Mouse (Mus musculus) c-Kit-positive CD71-positive TER-119-positive erythroid progenitor cells, embryonic 14.5 days (primary cell): ENCODE measurements around the gene Plaur.
A peak's percentile ranks its signal among the peaks of the same experiment; 100 is the strongest.
"Not testable (repeated sequence)": the region's sequence is repeated elsewhere in the genome, so short reads cannot be mapped to it uniquely, and the experiment has no call there.

Source experiments
- DNase-seq: peaks from one replicate; pipeline ENCODE4 v3.0.0-alpha.2; 2013; ENCODE audit warnings: low spot score

Plaur gene

DNA sequence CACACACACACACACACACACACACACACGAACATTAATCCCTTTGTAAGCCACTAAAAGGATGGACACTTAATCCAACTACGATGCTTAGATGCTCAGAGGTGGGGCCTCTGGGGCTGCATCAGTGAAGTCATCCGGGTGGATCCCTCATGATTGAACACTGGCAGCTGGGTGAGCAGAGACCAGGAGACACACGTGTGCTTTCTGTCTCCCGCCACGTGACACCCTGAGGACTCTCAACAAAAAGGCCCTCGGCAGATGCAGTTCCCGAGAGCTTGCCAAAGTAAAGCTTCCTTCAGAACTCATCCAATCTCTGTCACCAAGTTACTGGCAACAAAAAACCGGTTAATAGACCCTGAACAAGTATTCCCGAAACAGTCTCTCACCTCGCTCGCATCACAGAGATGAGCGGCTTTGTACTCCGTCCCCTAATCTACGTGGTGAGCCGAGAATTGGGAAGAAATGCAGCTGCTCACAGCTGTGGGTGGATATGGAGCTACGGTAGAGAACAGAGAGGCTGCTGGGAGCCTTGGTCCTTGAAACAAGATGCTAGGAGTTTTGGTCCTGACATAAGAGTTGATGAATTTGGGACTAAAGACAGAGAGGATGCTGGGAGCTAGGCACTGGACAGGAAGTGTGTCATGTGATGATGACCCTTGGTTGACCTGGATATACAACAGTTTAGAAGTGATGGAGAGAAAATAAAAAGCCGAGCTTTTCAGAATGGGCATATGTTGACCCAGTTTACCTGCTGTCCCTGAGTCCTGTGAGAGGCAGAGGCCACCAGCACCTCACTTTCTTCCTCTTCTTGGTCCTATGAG is 18.0 kb downstream of the Plaur start:
- no peak for DNase-seq

DNA sequence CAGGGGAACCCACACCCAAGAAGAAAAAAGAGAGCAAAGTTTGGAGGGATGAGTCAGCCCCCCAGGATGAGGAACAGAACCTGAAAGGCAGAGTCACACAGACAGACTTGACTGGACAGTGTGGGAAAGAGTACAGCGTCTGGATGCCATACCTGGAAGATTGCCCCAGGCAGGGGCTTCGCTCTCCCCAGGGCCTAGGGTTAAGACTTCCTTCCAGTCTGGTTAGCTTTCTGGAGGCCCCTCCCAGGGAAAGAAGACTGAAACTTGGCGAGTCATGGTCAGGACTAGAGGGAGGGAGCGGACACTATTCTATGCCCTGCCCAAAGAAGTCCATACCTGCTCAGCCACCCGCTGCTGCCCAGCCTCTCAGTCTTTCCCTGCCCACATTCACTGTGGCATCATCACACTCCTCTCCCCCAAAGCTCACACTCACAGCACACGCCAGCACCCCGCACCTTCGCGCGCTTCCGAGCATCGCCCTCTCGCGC is 18.7 kb downstream of the Plaur start:
- no peak for DNase-seq

DNA sequence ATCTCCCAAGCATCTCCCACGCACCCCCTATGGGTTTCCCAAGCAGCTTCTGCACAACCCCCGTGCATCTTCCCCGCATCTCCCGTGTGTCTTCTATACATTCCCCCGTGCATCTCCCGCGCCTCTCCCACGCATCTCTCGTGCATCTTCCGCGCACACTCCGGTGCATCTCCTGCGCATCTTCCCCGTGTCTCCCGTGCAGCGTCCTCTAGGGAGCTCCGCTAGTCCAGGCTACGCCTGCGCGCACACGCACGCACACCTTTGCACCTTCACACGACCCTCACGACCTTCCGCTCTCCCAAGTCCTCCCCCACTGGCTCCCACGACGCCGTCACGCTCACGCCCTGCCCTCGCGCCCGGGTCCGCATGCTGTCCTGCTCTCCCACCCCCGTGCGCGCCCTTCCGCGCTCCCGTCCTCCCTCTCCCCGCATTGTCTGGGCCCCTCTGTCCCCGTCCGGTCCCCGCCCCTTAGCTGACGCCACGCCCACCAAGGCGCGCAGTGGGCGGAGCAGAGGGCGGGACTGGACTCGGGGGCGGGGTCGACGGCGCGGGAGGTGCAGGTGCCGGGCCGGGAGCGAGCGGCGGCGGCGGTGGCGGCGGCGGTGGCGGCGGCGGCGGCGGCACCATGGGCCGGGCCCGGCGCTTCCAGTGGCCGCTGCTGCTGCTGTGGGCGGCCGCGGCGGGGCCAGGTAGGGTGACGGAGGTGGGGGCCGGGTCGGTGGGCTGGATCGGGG is 19.4 kb downstream of the Plaur start, which contains the start of gene Cadm4:
Gene Cadm4 (plus strand): TSS at position 550 of the 734 bp plus-strand sequence.
- DNase-seq = peak; percentile 63

DNA sequence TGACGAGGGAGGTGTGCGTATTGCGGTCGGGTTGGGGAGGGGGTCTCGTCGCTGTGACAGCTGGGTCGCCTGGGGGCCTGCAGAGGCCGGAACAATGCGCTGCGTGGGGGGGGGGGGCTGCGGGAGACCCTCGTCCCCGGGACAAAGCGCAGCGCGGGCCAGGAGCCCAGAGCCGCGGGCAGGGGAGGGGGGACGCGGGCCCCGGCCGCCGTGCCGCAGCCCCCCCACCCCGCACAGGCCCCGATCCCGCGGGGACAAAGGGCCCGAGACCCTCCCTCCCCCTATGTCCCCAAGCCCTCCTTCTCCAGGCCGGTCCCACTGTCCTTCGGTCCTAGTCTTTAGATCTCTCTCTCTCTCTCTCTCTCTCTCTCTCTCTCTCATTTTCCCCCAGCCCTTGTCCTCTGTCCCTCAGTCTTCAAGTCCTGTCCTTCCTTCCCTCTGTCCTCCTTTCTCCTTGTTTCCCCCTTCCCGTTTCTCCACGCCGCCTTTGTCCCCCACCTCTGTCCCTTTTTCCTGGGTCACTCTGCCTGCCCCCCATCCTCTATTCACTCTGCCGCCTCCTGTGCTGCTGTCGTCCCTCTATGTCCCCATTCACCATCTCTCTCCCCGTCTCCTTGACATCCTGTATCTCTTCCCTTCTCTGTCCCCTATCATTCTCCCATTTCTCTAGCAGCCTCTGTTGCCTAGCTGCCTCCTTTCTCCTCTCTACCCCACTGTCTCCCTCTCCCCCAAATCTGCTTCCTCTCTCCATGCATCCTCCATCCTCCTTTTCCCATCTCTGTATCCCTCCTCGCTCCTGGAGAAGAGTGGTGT is 20.1 kb downstream of the Plaur start:
- DNase-seq = no peak

DNA sequence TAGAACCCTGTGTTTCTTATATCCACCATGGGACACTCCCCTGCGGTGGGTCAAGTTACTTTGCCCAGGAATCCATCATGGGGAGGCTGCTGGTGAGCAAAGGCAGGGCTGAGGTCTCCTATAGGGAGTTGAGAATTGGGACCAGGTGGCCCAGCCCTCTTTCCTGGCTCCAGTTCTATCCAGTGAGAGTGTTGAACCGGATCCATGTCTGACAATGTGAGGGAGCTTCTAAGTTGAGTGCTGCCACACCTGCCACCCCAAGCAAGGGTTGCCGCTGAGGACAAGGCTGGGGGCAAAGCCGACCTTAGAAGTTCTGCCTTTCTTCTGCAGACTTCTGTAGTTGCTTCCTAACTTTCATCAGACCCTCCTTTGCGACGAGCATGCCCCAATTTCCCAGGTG is 21.0 kb downstream of the Plaur start:
- not testable (repeated sequence) for DNase-seq

DNA sequence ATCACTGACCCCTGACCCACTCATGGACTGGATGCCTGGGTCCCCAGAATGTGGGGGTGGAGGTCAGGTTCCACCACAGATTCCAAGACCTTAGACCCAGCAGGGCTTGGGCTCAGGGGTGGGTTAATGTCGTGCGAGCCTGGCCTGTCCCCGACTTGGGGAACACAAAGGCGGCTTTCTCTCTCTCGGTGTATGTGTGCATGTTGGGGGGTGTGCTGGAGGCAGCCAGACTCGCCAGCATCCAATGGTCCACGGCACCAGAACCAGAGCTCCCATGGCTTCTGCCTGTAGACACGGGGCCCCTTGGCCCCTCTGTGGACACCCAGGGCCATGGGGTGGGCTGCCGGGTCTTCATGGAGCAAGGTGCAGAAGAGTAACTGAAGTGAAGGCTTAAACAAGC is 23.2 kb downstream of the Plaur start:
- DNase-seq = no peak

DNA sequence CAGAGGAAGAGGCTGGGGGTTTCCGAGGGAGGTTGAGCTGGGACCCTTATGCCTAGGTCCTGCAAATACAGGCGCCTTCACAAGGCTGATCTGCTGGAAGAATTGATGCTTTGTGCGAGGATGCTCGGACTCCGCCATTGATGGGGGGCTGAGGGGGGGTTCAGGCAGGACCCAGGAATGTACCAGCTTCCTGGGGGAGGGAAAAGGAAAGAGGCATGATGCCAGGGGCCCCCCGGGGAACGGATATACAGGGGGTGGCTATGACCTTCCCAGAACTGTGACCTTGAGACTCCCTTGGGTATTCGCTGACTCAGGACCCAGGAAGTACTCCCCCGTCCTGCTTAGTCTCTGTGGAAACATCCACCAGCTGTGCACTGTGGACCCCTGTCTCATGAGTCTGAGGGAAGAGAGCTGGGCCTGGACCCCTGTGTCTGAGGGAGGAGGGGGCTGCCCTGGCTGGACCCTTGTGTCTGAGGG is 24.4 kb downstream of the Plaur start:
- no peak for DNase-seq

DNA sequence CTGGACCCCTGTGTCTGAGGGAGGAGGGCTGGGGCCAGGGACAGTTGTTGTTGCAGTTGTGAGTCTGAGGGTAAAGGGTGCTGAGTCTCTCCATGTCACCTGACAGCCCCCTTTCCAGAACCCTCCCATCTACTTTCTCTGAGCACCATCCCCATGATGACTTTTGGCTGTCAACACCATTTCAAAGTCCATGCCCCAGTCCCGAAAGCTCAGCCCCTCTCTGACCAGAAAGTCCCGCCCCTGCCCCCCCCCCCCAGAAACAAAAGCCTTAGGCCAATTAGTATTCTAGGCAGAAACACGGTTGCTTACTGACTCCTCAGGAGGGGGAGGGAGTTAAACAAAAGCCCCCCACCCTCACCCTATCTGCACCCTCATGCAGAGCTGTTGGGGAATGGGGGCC is 25.1 kb downstream of the Plaur start:
- DNase-seq = no peak

DNA sequence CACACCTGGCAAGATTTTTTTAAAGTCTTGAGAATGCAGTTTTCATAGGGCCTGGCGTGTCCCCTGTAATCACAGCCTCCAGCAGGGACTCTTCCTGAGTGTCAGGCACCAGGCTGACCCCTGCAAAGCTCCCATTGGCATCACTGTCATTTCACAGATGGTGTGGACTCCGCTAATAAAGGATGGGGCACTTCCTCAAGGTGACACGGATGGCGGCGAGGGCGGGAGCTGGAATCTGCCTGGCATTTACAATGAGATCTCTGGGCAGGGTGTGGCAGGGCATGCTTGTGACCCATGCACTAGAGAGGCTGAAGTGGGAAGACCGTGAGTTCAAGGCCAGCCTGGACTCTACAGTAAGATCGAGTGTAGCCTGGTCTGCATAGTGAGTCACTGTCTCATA is 26.0 kb downstream of the Plaur start:
- DNase-seq = no peak

DNA sequence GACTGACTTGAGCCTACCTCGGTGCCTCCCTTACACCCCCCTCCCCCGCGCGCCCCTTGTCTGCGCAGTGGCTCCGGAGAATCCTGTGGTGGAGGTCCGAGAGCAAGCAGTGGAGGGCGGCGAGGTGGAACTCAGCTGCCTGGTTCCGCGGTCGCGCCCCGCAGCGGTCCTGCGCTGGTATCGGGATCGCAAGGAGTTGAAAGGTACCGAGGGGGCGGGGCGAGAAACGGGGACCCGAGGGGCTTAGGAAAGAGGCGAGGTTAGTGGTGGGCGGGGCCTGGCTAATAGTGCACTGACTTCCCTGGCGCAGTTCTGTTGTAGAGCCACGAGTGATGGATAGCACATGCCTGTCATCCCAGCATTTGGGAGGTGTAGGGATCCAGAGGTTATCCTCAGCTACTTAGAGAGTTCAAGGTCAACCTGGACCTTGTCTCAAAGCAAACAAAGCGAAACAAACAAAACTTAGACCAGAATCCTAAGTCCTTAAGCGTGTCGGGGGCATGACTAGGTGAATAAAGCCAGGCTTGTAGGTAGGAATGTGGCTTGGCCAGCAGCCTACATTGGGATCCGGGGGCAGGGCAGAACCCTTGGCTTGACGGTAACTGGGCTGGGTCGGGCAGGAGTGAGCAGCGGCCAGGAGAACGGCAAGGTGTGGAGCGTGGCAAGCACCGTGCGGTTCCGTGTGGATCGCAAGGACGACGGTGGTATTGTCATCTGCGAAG is 37.7 kb downstream of the Plaur start:
- no peak for DNase-seq

DNA sequence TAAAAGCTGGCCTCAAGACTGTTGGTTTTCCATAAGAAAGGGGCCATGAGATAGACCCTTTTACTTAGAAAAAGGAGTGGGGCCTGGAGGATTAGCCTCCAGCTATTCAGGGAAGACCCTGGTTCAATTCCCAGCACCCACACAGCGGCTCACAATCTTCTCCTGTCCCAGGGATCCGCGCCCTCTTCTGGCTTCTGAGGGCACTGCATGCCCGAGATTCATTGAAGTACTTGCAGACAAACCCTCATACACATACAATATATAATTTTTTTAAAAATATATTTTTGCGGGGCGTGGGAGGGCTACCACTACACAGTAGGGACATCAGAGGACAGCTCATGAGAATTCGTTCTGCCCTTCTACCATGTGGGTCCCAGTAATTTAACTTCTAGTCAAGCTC is 38.6 kb downstream of the Plaur start:
- peak; percentile 46 for DNase-seq

DNA sequence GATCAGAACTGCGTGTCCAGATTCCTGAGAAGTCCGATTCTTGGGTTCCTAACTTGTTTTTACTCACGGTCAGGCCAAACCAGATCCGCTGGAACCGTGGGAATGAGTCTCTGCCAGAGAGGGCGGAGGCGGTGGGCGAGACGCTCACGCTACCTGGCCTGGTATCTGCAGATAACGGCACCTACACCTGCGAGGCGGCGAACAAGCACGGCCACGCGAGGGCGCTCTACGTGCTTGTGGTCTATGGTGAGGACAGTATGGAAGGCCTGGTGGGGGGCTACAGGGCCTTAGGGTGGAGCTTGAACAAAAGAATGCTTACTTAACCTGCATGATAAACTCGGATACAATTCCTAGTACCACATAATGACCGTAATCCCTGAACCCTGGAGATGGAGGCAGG is 39.2 kb downstream of the Plaur start:
- DNase-seq = no peak

DNA sequence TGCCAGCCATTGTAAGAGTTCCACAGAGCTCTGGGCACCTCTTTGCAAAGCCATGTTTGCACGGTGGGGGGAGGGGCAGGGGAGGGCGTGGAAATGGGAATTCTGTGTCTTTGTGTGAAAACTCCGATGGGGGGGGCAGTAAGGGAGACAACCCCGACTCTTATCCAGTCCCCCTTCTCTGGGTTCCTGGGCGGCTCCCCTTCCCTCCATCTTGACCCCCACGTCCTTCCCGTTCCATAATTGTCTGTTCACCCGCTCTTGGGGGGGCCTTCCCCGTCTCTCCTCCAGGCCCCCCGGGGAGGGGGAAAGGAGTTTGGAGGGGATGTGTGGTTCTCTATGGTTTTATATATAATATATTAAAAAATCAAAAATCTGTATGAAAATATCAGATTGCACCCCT is 41.7 kb downstream of the Plaur start:
- no peak for DNase-seq

DNA sequence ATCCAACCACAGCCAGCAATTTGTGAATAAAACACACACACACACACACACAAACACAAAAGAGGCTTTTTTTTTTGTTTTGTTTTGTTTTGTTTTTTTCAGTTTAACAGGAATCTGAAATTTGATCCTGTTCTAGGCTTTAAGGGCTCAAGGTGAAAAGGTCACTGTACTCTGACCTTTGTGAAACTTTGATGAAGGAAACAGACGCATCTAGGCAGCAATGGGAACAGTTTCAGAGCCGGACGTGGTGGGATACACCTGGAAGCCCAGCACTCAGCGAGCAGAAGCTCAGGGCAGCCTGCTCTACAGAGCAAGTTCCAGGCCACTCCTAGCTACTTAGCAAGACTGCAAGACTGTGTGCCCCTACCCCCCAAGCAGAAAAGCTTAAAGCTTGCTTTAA is 42.6 kb downstream of the Plaur start:
- no peak for DNase-seq

DNA sequence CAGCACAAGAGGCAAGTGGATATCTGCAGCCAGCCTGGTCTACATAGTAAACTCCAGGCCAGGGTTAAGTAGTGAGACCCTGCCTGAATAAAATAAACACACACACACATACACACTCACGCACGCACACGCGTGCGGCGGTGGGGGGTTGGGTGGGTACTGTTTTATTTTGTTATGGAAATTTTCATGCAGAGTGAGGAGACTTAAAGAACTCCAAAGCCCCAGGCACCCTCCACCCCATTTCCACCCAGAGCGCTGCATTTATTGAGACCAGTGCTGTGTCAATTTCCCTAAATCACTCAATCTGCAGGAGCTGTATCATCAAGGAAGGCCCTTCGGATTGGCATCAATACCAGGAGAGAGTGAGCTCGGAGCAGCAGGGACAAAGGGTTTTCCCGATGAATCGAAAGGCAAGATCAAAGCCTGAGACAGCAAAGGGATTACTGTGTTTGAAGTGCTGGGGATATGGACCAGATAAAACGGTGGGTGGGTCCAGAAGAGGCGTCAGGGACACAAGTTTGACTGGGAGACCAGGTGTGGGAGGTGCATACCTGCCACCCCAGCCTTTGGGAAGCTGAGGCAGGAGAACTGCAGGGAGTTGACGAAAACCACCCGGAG is 43.3 kb downstream of the Plaur start:
- DNase-seq = no peak

DNA sequence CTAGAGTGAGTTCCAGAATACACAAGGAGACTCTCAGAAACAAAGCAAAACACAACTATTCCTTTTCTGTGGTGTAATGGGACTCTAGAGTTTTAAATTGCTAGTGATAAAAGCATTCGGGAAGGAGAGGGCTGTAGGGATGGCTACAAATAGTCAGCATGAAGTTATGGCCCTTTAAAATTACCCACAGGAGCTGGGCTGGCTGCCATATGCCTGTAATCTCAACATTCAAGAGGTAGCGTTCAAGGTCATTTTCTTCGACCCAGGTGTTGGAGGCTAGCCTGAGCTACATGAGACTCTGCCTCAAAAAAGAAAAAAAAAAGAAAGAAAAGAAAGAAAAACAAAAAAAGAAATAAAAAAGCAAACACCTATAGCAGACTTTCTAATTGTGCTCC is 43.8 kb downstream of the Plaur start:
- DNase-seq = no peak

DNA sequence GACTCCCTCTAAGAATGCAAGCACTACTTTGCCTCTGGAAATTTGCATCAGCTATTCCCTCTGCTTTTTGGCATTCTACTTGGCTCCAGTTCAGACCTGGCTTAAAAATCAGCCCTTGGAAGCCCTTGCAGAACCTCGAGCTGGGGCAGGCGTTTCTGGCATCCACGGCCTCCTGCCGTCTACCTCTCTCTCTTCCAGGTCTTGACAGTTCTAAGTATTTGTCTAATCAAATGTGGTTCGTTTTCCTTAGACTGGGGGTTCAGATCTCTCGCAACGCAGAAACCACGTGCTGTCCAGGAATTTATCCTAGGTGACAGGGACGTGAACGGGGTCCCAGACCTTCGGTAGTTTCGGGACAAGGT is 44.2 kb downstream of the Plaur start:
- no peak for DNase-seq

DNA sequence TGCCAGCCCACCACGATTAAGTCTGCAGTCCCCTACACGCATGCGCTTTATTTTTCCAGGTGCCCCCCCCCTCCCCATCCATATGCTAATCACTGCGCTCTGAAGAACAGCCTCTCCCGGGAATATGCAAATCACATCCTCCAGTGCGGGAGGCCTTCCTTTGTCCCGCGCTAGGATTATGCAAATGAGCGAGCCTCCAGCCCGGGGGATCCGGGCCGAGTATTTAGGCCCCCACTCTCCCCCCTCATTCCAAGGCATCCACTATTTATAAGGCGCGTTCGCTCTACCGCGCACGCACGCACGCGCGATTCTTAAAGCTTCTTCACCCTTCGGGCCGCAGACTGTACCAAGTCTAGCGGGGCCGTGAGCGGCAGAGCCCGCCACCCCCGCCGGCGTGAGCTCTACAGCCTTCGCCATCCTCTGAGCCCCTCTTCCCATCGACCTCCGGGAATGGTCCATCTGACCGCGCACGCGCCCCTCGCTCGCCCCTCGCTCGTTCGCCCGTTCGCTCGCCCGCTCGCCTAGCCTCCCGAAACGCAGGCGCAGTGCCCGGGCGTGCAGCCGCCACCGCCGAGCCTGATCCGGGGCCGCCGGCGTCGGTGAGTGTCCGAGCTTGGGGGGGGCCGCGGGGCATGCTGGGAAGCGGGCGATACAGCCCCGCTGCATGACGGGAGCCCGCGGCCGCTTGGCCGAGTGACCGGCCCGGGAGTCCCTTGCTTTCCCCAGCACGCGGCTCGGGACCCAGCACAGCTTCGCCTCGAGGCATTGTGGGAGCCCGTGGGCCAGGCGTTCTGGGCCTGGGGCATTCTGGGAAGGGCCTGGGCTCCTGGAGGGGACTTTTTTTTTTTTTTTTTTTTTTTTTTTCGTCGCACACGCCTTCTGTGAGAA is 44.8 kb downstream of the Plaur start, which contains the start of gene Zfp428:
Gene Zfp428 (plus strand): TSS at position 169 of the 888 bp plus-strand sequence.
- peak; percentile 59 for DNase-seq

DNA sequence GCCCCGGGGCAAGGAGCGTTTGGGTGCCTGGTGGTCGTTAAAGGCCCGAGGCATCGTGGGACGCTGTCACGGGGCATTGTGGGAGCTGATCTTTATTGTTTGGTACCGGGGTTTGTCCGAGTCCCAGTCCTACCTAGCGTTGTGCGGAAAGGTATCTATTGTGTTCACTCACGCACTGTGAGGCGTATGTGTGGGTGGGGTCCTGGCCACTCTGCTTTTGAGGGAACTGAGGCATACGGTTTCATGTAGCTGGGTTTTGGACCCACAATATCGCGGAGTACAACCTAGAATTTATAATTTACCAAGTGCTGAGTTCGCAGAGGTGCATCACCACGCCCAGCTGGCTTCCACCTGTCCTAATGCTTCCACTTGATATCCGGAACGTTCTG is 45.4 kb downstream of the Plaur start:
- no peak for DNase-seq

DNA sequence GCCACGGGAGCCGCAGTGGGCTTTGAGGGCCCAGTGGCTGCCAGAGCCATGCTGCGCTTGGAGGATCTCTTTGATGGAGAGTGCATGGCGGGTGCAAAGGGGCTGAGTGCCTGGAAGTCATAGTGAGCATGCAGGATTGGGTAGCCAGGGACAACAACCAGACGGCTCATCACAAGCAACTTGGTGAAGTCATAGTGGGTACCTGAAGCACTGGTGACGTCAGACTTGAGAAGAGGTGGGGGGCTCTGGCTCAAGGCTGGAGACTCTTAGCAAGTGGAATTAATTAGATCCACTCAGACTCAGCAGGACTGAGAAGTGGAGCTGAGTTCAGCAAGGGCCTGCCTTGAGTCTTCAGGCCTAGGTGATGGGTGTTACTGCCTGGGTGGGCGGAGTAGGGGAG is 50.1 kb downstream of the Plaur start, which contains the start of gene AC161166.1:
Gene AC161166.1 (minus strand): TSS at position 101 of the 400 bp plus-strand sequence.
- DNase-seq = no peak
